Mouse (Mus musculus): ENCODE results near the gene Zfhx3.

Gene Zfhx3

DNA sequence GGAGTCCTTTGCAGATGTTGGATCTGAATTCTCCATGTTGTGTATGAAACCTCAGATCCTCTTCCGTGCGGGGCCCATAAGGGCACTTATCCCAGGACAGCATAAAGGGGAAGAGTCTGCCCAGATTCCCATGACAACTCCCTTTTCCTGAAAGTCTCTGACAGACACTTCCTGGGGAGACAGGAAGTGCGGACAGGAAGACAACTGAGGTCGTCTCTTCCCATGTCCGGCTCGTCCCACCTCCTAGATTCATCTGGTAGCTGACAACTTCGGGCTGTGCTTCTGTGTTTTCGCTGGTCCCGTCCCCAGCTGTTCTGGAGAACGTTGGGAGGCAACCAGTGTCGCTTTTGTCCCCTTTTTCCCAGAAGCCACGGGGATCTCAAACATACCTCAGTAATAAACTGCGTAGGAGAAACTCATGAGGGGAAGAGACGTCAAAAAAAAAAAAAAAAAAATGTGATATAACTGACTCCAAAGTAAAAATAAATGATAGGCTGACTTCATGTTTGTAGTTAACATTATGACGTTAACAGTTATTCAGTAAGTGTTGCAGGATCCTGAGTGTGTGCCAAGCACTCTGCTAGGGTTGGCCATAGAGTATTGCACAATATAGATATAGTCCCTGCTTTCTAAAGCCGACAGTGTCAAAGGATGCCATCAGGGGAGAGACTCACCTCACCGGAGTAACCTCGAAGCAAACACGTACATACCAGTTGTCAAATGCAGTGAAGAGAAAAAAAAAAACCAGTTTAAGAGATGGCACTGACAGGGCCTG lies 653.5 kb downstream of the Zfhx3 start:
- DNase-seq, result no peak

DNA sequence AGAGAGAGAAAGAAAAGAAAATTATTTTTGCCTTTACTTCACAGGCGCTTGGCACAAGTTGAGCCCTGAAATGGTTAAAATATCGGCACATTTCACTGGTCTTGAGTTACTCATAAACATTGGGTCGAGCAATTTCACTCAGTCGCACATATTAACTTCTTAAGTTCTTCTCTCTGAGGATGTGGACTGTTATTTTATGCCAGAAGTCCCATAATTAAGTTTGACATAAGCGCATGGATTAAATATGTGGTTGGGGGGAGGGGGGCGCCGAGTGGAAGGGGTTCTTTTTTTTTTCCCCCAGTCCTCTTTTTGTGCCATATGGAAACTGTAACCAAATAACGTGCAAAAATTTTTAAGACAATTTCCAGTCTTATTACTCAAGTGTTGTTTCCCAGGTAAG lies 656.6 kb downstream of the Zfhx3 start:
- DNase-seq, result no peak

GRCm38 (mm10) chr8:108599558-108599957 lies 657.1 kb downstream of the Zfhx3 start:
- DNase-seq, result peak; percentile 28

DNA sequence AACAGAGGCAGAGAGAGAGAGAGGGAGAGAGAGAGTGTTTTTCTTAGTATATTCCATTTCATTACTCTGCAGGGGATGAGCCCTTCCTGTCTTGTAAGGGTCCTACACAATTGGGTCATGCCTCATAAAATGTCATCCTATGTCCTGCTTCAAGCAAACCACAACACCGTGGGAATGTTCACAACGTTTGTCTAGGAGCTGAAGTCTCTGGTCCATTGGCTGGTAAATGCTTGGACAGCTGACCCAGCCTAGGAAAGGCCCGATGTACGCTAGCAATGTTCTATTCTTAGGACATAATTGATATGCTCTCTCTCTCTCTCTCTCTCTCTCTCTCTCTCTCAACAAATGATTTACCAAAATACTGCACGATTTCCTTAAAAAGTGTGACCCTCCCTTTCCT lies 666.2 kb downstream of the Zfhx3 start:
- DNase-seq, result no peak

GRCm38 (mm10) chr8:108609114-108609513 lies 666.7 kb downstream of the Zfhx3 start:
- DNase-seq, result no peak

DNA sequence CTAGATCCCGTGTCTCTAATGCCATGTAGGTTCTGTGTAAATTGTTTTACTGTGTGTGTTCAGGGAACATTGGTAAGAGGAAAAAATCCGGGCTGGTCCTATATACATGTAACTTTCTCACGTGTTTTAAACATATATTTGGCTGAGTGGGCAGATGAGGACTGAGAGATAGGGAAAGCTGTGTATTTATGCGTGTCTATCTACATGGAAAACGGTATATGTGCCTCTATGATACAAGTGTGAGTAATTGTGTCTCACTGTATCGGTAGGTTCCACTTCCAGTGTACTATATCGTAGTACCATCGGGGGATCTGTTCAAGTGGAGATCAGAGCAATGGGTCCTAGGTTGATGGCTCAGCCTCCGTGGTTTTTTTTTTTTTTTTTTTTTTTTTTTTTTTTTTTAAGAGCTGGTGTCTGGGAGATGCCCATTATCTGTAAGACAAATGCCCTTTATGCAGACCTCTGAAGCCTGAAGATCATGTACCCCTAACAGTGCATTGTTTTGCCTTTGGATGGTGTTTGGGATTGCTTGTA lies 668.8 kb downstream of the Zfhx3 start:
- no peak for DNase-seq

DNA sequence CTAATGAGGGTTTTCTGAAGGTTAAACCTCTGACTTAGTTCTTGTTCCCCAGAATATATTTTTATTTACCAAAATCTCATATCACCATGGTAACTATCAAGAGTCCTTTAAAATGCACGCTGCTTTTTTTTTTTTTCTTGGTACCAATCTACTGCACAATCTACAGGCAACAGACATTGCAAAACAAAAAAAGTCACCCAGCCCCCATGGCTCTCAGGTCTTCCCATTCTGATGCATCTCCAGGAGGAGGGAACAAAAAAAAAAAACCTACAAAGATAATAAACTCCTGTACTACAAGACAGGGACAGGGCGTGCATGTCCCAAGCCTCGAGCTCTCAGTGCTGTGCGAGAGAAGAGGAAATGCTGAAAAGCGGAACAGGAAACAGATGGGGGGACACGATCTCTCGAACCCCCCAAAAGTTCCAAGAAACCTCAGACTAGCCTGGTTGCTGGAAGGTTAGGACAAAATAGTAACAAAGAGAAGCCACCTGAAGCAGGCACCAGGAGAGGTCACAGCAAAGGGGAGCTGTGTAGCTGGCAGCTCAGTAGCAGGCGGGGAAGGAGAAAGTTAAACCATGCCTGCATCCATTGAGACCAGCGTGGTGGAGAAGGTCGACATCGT lies 669.5 kb downstream of the Zfhx3 start:
- DNase-seq, result peak; percentile 42

GRCm38 (mm10) chr8:108612815-108613214 lies 670.4 kb downstream of the Zfhx3 start:
- peak; percentile 7 for DNase-seq

- no peak for DNase-seq
Observed at GRCm38 (mm10) chr8:108613280-108613679, 670.8 kb downstream of the Zfhx3 start.

DNA sequence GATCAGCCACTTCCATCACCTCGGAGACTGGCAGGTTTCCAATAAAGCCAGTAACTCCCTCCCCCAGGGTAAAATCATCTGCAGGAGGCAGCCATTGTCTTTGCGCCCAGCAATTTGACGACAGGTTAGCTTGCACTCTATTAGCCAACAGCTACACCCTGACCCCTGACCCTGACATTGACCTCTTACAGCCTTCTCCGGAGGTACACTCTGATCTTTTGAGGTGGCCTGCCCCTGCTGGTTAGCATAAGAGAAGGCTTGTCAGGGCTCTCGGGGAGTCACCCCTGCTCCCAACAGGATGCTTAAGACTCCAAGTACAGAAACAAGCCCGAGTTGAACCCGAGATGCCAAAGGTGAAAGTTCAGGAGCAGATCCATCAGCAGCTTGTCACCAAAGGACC lies 678.9 kb downstream of the Zfhx3 start:
- no peak for DNase-seq

DNA sequence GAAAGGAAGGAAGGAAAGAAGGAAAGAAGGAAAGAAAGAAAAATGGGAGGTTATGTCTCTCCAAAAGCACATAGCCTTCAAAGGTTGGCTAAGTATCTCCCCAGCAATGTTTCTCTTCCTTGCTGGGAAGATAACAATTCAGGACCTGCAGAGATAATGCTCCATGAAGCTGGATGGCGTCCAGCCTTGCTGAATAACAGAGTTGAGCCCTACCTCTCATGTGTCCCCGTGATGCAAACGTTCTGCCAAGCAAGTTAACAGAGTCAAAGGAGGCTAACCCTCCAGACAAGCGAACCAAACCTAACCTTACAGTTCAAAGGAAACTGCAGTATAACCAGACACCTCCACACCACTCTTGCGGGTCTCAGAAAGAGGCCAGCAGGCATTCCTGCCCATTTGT lies 681.2 kb downstream of the Zfhx3 start:
- no peak for DNase-seq

- no peak for DNase-seq
Observed at GRCm38 (mm10) chr8:108625571-108626120, 683.2 kb downstream of the Zfhx3 start.

- DNase-seq, result no peak
Observed at GRCm38 (mm10) chr8:108631069-108631468, 688.6 kb downstream of the Zfhx3 start.

GRCm38 (mm10) chr8:108634282-108634681 lies 691.8 kb downstream of the Zfhx3 start:
- DNase-seq, result peak; percentile 9

- DNase-seq, result no peak
Observed at GRCm38 (mm10) chr8:108637887-108638286, 695.4 kb downstream of the Zfhx3 start.

- no peak for DNase-seq
Observed at GRCm38 (mm10) chr8:108645660-108646059, 703.2 kb downstream of the Zfhx3 start.

DNA sequence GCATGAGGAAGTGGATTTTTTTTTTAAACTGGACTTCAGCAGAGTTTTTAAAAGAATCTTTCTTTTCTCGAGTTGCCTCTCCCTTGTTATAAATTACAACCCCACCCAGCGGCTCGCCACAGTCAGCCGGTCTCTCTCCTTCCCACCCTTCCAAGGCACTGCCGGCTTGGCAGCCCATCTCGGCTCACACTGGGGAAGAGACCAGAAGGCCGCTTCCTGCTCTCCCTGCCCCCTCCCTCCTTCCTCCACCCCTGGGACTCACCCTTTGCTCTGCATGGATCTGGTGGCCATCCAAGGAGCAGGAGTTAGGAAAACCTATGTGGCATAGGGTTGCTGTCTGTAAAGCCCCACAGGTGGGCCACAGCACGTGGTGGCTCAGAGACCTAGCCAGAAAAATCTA lies 705.1 kb downstream of the Zfhx3 start:
- peak; percentile 25 for DNase-seq

DNA sequence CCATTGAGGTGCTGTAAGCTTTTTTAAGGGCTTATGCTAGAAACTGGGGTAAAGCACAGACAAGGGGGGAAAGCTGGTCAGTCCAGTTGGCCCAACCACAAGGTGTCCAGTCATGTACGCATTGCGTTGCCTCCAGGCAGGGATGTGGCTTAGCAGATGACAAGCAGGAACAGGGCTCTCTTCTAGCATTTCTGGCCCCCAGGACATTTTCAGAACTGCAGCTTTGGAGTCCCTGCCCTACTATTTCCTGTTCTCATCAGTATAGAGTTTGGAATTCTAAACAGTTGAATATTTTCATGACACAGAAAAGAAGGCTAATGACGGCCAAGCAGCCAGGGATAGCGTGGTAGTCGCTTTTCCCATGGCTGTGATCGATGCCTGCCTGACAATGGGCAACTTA lies 706.5 kb downstream of the Zfhx3 start:
- DNase-seq, result no peak

DNA sequence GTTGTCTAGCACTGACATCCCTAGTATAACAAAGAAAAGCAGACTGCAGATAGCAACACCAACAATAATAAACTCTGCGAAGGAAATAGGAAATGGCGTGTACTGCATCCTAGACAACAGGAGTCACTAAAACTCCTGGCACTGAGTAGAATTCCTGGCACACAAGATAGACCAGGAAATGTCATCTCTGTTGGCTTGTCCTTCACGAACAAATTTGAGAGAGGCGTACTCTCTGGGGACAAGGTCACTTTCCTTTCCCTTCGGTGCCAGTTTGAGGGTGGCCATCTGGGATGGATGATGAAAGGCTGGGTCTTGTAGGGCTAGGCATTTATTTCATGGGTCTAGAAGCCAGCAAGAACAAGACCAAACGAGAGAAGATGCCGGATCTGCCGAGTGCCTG lies 708.4 kb downstream of the Zfhx3 start:
- no peak for DNase-seq

GRCm38 (mm10) chr8:108661486-108662093 lies 719.1 kb downstream of the Zfhx3 start:
- no peak for DNase-seq

DNA sequence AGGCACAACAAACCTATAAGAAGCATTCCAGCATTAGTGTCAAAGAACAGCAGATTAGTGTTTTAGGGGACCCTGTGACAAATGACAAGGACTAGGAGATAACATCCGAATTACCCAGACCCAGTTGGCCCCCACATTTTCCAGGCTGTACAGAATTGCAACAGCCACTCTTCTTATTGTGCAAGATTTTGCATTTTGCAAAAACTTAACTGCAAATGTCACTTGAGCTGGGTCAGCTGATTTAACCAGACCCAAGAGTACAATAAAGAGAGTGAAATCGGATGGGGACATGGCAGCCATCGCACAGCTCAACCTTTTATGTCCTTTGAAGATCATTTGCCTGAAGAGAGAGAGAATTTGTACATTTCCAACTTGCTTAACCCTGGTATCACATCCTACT lies 720.3 kb downstream of the Zfhx3 start:
- DNase-seq, result no peak

DNA sequence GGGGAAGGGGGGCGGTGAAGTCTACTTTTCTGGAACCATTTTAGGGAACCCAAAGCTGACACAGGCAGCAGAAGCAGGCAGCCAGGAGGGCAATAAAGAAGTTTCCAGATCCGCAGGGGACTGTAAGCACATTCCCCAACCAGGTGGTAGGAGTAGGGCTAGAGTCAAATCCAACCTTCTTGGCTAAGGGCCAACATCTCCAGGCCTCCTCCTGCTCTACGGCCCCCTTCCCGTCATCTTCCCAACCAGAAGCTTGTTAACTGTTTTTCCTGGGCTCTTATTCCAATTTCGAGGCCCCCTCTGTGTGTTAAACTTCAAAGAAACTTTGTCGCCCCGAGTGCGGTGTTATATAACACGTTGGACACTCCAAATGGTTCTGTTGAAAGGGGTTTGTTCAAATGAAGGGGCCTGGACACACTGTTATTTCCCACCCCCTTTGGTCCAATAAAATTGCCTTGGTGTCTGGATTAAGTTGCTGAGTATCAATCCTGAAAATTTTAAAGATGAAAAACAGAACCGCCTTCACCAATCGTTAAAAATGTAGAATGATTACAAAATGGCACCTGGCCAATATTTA lies 729.6 kb downstream of the Zfhx3 start:
- DNase-seq, result no peak

GRCm38 (mm10) chr8:108675001-108675525 lies 732.6 kb downstream of the Zfhx3 start:
- no peak for DNase-seq
